Mouse (Mus musculus) liver, postnatal 0 days (tissue): ENCODE measurements around the gene Dnaic1.

ENCODE experiments used
- CTCF ChIP-seq: sonication (generic); IDR thresholded peaks from 2 replicates; pipeline ENCODE4 v1.5.1; 2016; ENCODE audit warnings: antibody characterized with exemption, low read depth
- EP300 ChIP-seq: IDR thresholded peaks from 2 replicates; pipeline ENCODE4 v1.6.1; 2016; ENCODE audit warnings: antibody characterized with exemption, low read depth, mild to moderate bottlenecking

DNA sequence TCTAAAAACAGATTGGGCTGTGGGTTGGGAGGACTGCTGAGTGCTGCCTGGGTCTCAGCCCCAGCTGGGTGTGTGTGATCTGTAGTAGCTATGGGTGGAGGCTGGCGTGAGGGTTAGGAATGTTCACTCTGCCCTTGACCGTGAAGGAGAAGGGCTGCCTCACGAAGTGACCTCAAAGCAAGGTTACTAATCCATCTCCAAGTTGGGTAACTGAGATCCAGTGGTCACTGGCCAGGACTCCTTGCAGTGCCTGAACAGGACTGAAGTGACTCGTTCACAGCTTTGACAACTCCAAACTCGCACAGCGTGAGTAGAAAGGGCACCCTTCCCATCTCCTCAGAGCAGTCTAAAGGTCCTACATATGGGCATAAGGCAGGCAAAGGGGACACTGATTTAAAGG lies 109.3 kb downstream of the Dnaic1 start:
- TF ChIP-seq CTCF (no peak), EP300 (no peak)
